Mouse (Mus musculus) embryonic fibroblast, embryonic 13.5 days (primary cell): ENCODE data around the gene Casz1. TPM values are rescaled to one million over a fixed set of nuclear protein-coding genes. Genes with fewer than 3 reads are reported as not detected.

ENCODE experiments used
- H3K27ac ChIP-seq: 2 replicates; pipeline ENCODE4 v1.5.1; 2012; ENCODE audit warnings: low read length, control low read depth, inconsistent platforms; ENCODE audit not compliant: insufficient read depth
- H3K4me1 ChIP-seq: 2 replicates; pipeline ENCODE4 v1.6.1; 2011; ENCODE audit warnings: low read length; ENCODE audit not compliant: control insufficient read depth, insufficient read depth
- H3K4me3 ChIP-seq: 2 replicates; pipeline ENCODE4 v1.5.1; 2011; ENCODE audit warnings: mild to moderate bottlenecking, control low read depth, low read length; ENCODE audit not compliant: insufficient read depth
- CTCF ChIP-seq: IDR thresholded peaks from 2 replicates; pipeline ENCODE4 v1.5.1; 2011; ENCODE audit warnings: mild to moderate bottlenecking, control low read depth, low read length, moderate library complexity, borderline replicate concordance; ENCODE audit not compliant: insufficient read depth
- POLR2A ChIP-seq: IDR thresholded peaks from 2 replicates; pipeline ENCODE4 v1.6.1; 2011; ENCODE audit warnings: low read depth, mild to moderate bottlenecking, control low read depth, low read length, moderate library complexity
- polyA plus RNA-seq: library from polyadenylated mRNA; stranded (reverse); fragments of >200 nt; gene quantifications from 2 replicates; pipeline ENCODE4 v1.2.4, GENCODE M21; 2011; ENCODE audit warnings: low read depth; ENCODE audit not compliant: missing spikeins, insufficient read length

The Casz1 gene
- polyA plus RNA-seq, 1 experiment, result not detected

GRCm38 (mm10) chr4:148926459-148926858, 122.2 kb downstream of the Casz1 start:
- Histone ChIP-seq H3K4me3 (no peak overlapping the region), H3K27ac (no peak overlapping the region), H3K4me1 (no peaks in the 10 kb centered on the region)
- TF ChIP-seq POLR2A (no peak), CTCF (no peak)

GRCm38 (mm10) chr4:148928316-148928715, 124.1 kb downstream of the Casz1 start:
- Histone ChIP-seq H3K4me3 (no peak overlapping the region), H3K27ac (no peak overlapping the region), H3K4me1 (no peaks in the 10 kb centered on the region)
- TF ChIP-seq POLR2A (no peak), CTCF (no peak)

DNA sequence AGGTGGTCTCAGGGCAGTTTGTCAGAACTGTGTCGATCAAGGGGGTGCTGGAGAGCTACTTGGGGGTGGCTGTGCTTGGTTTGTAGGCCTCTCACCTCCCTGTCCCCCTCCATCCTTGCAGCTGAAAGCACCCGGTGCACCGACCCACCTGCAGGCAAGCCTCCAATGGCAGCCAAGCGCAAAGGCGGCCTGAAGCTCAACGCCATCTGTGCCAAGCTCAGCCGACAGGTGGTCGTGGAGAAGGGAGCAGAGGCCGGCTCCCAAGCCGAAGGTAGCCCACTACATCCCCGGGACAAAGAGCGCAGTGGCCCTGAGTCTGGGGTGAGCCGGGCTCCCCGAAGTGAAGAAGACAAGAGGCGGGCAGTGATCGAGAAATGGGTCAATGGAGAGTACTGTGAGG, 124.6 kb downstream of the Casz1 start:
- Histone ChIP-seq H3K4me3 (no peak overlapping the region), H3K27ac (no peak overlapping the region), H3K4me1 (no peaks in the 10 kb centered on the region)
- no peak for TF ChIP-seq POLR2A
- TF ChIP-seq CTCF, result no peak

DNA sequence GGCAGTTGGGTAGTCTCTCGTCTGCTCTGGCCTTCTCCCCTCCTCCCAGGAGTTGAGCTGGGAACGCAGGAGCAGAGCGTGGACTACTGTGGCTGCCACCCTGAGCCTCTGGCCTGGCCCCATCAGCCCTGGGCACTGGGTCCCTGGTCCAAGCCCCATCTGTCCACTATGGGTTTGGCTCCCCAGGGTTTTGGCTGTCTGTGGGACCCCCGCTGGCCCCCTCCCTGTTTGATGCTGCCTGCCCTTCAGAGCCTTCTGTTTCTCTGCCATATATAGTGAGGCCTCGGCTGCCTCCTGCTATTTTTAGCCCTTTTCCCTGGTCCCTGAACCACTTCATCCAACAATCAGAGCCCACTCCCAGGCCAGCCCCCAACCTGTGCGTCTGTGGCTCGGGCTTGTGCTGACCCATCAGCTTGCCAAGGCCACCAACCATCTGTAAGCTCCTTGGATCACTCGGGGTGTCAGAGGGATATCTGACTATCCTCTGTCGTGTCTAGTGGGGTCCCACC, 126.5 kb downstream of the Casz1 start:
- H3K4me1 ChIP-seq, result no peaks in the 10 kb centered on the region
- TF ChIP-seq CTCF (no peak), POLR2A (no peak)
- H3K4me3 ChIP-seq, result no peak overlapping the region
- no peak overlapping the region for H3K27ac ChIP-seq

DNA sequence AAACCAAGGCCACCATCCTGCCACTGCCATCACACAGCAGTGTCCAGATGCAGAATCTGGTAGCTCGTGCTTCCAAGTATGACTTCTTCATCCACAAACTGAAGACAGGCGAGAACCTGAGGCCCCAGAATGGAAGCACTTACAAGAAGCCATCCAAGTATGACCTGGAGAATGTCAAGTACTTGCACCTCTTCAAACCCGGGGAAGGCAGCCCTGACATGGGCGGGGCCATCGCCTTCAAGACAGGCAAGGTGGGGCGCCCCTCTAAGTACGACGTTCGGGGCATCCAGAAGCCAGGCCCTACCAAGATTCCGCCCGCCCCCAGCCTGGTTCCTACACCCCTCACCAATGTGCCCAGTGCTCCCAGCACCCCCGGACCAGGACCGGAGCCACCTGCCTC, 128.9 kb downstream of the Casz1 start:
- no peak overlapping the region for H3K4me3 ChIP-seq
- H3K27ac ChIP-seq, result no peak overlapping the region
- TF ChIP-seq POLR2A (no peak), CTCF (no peak)
- no peaks in the 10 kb centered on the region for H3K4me1 ChIP-seq

- TF ChIP-seq POLR2A, result no peak
- TF ChIP-seq CTCF, result no peak
- H3K4me1 ChIP-seq, result no peaks in the 10 kb centered on the region
Measured at GRCm38 (mm10) chr4:148935211-148935610, 131.0 kb downstream of the Casz1 start.

DNA sequence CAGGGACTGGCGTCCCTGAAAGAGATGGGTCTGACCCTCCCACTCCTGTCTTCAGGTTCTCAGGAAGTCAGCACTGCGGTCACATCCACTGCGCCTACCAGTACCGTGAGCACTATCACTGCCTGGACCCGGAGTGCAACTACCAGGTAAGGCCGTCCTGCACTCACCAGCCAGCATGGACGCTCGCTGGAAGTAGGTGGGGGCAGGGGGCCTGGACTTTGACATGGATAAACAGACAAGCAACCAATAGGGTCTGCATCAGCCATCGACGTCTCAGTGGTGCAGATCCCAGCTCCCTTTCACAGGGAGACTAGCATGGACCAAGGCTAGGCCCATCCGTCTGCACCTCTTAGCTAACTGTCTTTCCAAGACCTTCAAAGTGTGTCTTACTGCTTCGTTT, 131.9 kb downstream of the Casz1 start:
- Histone ChIP-seq H3K27ac (no peak overlapping the region), H3K4me1 (no peaks in the 10 kb centered on the region), H3K4me3 (no peak overlapping the region)
- no peak for TF ChIP-seq POLR2A
- no peak for TF ChIP-seq CTCF

More at GRCm38 (mm10) chr4:148935211-148935610, 131.0 kb downstream of the Casz1 start:
- H3K27ac ChIP-seq, result no peak overlapping the region
- H3K4me3 ChIP-seq, result no peak overlapping the region

- Histone ChIP-seq H3K27ac (no peak overlapping the region), H3K4me1 (no peaks in the 10 kb centered on the region), H3K4me3 (no peak overlapping the region)
- TF ChIP-seq POLR2A (no peak), CTCF (no peak)
Measured at GRCm38 (mm10) chr4:148936727-148937126, 132.5 kb downstream of the Casz1 start.

DNA sequence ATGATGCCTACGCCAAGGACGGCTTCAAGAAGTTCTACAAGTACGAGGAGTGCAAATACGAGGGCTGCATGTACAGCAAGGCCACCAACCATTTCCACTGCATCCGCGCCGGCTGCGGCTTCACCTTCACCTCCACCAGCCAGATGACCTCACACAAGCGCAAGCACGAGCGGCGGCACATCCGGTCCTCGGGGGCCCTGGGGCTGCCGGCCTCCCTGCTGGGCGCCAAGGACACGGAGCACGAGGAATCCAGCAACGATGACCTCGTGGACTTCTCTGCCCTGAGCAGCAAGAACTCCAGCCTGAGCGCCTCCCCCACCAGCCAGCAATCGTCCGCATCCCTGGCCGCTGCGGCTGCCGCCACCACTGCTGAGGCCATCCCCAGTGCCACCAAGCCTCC, 134.3 kb downstream of the Casz1 start:
- no peak for TF ChIP-seq CTCF
- TF ChIP-seq POLR2A, result no peak
- Histone ChIP-seq H3K27ac (no peak overlapping the region), H3K4me1 (no peaks in the 10 kb centered on the region), H3K4me3 (no peak overlapping the region)

DNA sequence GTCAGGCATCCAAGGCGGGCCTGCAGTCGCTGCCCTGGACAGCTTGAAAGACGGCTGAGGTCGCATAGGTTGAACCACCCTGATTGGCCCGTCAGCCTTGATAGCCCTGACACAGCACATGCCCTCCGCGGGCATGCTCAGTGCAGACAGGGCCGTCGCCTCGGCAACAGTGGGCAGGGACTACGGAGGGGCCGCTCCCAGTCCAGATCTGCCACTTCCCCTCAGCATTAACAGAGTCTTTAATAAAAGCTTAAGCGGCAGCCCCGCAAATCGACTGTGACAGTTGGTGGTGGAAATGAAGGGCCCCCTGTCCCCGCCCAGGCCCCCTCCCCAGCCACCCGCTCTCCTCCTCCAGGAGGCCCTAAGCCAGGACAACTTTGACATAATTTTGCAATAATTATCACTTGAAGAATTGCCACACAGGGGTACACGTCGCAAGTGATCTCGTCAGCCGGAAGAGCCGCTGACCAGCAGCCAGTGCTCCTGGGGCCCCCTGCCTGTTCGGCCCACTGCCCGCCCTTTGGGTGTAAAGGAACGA, 136.5 kb downstream of the Casz1 start:
- Histone ChIP-seq H3K4me1 (no peaks in the 10 kb centered on the region), H3K4me3 (no peak overlapping the region), H3K27ac (no peak overlapping the region)
- TF ChIP-seq CTCF, result no peak
- no peak for TF ChIP-seq POLR2A

- TF ChIP-seq POLR2A, result no peak
- no peak for TF ChIP-seq CTCF
- H3K27ac ChIP-seq, result no peak overlapping the region
- no peak overlapping the region for H3K4me3 ChIP-seq
- H3K4me1 ChIP-seq, result no peaks in the 10 kb centered on the region
Measured at GRCm38 (mm10) chr4:148941321-148941720, 137.1 kb downstream of the Casz1 start.

- Histone ChIP-seq H3K4me1 (no peaks in the 10 kb centered on the region), H3K27ac (no peak overlapping the region), H3K4me3 (no peak overlapping the region)
- TF ChIP-seq CTCF (no peak), POLR2A (no peak)
Measured at GRCm38 (mm10) chr4:148943099-148943498, 138.9 kb downstream of the Casz1 start.
